Mouse (Mus musculus) layer of hippocampus, adult 9-11 months (tissue): ENCODE results near the gene Fndc1.

Experiments
- DNase-seq: peaks from one replicate; pipeline ENCODE4 v3.0.0; 2022

Gene Fndc1

DNA sequence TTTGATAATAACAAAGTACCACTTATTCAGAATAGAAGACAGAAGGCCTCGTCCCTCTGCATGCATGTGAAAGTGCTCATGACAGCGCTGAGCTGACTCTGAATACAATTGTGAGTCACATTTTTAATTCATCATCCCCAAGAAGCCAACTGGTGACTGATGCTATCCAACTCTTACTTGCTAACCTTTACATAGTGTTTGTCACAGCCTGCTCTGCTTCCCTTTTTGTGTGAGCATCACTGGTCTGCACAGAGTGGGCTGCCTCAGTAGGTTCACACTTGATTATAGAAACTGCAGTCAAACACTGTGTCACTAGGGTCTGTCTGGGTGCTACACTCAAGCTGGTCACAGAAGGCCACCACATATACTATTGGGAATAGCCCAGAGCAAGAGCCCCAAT lies 10.5 kb downstream of the Fndc1 start:
- DNase-seq = peak; percentile 24

GRCm38 (mm10) chr17:7814433-7814832 lies 12.7 kb downstream of the Fndc1 start:
- no peak for DNase-seq

GRCm38 (mm10) chr17:7808043-7808442 lies 19.1 kb downstream of the Fndc1 start:
- no peak for DNase-seq

DNA sequence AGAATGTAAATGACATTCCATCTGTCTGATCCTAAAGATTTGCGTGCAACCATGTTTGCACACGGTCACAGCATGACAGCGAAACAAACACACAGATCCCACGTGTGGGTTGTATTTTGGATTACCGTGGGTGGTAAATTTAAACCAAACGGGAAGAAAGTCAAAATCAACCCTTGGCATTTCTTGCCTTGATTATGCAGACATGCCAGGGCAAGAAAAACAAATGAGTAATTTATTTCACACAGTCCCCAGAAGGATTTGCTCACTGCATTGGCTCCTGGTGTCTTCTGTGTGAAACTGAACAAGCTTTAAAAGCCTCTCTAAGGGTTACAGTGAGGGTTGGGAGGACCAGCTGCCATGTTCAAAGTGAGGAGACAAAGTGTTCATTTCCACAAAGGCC lies 22.0 kb downstream of the Fndc1 start:
- peak; percentile 33 for DNase-seq

DNA sequence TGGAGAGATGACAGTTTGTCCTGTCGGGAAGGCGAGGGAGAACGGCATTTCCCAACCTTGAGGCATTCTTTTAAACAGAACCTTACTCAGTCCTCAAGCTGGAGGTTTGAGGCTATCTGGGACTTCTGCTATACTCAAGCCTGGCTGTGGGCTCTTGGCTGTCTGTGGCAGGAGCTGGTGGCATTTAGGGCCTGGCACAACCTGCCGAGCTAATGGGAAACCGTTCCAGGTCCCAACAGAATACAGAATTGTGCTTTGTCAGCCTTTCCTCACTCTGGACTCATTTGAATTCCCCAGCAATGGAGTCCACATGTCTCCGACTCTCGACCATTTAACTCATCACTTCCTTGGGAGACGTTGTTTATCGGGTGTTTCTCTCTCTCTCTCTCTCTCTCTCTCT lies 24.6 kb downstream of the Fndc1 start:
- no peak for DNase-seq

DNA sequence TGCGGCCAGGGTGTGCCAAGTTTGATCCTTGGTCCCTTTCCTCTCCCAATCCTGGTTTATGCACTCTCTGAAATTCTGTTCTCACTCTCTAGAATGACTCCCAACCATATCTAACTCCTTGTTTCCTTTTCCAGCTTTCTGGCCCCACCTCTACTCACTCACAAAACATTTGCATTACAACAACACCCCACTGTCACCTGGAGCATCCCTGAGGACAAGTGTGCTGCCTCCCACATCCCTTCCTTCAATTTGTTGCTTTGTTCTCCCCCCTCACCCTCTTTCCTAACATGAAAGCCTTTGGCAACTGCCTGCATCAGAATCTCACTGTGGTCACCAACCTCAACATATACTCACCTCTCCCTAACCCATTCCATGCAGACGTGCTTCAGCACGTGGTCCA lies 27.2 kb downstream of the Fndc1 start:
- no peak for DNase-seq

- no peak for DNase-seq
Measured at GRCm38 (mm10) chr17:7795584-7795983, 31.5 kb downstream of the Fndc1 start.

GRCm38 (mm10) chr17:7795168-7795567 lies 31.9 kb downstream of the Fndc1 start:
- no peak for DNase-seq

GRCm38 (mm10) chr17:7794093-7794492 lies 33.0 kb downstream of the Fndc1 start:
- DNase-seq = no peak

- no peak for DNase-seq
Measured at GRCm38 (mm10) chr17:7790512-7790911, 36.6 kb downstream of the Fndc1 start.

- no peak for DNase-seq
Measured at GRCm38 (mm10) chr17:7774101-7774500, 53.0 kb downstream of the Fndc1 start.

DNA sequence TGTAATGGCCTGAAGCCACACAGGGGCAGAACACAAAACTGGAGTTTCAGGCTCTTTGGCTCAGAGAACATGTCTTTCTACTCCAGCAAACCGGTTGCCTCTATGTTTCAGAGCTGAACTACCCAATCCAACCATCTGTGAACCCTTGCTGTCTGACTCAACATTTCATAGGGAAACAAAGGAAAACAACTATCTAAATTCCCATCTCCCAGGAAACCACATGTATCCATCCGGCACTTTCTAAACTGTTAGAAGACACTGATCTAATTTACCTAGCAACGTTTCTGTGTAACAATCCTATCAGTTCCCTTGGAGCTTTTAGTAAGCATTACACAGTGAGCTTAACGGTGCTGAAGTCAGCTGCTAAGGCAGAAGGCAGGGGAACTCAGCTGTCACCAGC lies 67.3 kb downstream of the Fndc1 start:
- peak; percentile 63 for DNase-seq

GRCm38 (mm10) chr17:7755001-7755400 lies 72.1 kb downstream of the Fndc1 start:
- no peak for DNase-seq

- DNase-seq = no peak
Measured at GRCm38 (mm10) chr17:7753383-7753782, 73.7 kb downstream of the Fndc1 start.

DNA sequence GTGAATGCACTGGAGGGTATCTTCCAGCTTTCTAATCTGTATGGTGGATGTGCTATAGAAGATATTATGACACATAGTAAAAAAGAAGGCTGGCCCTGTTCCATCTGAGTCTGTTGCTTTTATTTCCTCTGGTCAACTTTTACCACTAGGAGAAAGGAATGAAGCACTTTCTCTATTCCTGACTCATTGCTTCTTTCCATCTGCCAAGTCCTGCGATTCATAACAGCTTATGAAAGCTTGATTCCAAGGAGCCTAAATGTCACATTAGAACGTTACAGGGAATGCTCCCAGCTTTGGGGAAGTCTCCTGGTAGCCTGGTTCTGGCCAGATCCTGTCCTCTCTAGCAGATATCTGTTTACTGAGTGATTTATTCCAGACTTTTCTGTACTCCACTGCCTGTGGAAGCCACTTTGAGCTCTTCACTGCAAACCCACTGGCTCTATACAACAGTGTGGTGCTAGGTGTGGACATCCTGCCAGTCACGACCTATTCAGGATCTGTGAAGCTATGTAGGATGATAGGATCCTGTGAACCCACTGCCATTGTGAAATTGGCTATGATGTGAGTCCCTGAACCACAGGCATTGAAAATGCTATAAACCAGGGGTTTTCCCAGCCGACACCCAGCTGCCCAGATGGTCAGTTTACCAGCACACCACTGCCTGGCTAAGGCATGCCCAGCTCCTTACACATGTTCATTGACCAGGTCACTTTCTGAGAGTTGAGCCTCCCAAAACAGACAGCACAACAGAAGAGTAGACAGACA lies 77.9 kb downstream of the Fndc1 start:
- peak; percentile 9 for DNase-seq

DNA sequence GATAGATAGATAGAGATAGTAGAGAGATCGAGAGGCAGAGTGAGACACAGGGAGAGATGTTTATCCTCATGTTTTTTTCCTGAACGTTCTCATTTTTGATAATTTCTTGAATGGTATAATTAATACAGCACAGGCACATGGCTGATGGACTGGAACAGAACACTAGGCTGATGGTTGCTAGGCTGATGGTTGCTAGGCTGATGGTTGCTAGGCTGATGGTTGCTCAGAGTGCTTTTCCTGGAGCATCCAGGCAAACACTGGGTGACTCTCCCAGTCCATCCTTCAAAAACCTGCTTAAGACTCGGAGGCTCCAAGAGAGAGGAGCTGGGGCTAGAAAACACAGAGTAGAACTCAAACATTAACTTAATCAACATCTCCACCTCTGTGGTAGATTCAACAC lies 80.3 kb downstream of the Fndc1 start:
- peak; percentile 73 for DNase-seq

GRCm38 (mm10) chr17:7744976-7745375 lies 82.1 kb downstream of the Fndc1 start:
- DNase-seq = peak; percentile 17

- DNase-seq = no peak
Measured at GRCm38 (mm10) chr17:7740988-7741387, 86.1 kb downstream of the Fndc1 start.

GRCm38 (mm10) chr17:7722991-7723390 lies 104.1 kb downstream of the Fndc1 start:
- no peak for DNase-seq

DNA sequence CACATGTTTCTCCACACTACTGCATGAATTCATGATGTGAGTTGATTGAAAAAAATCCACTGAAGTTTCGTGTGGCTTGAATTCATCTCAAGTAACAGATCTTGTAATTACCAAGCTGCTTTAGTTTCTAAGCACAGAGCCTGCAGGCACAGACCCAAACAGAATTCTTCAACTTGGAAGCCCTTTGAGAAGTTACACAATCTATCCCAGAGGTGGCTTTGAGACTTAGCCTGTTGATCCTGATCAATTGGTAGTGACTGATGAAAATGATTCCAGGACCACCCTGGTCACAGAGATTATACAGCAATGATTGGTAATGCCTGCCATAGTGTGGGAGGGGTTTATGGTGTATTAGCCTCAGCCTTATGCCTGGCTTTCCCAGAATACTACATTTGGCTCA lies 108.2 kb downstream of the Fndc1 start:
- DNase-seq = no peak

DNA sequence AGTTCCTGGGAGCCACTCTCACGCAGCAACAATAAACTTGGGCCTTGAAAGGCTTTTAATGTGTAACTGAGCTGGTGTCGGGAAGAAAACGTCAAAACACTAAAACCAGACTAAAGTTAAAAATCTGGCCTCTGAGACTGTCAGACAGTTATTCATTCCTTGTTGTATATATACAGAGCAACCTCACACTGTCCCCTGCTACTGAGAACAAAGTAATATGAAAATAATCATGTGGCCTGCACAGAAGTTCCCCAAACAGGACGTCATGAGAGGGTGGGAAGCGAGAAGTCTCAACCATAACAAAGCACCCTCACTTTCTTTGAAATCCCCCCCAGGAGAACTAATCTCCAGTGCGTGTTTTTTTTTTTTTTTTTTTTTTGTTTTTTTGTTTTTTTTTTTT lies 109.2 kb downstream of the Fndc1 start:
- DNase-seq = no peak

GRCm38 (mm10) chr17:7713020-7713419 lies 114.1 kb downstream of the Fndc1 start:
- DNase-seq = no peak

GRCm38 (mm10) chr17:7707073-7707472 lies 120.0 kb downstream of the Fndc1 start:
- DNase-seq = no peak

- no peak for DNase-seq
Measured at GRCm38 (mm10) chr17:7690271-7690670, 136.8 kb downstream of the Fndc1 start.
